Mouse (Mus musculus) erythroblast, embryonic 14.5 days (primary cell): ENCODE measurements around the gene Adipoq.

Experiments
- GATA1 ChIP-seq: IDR thresholded peaks from 2 replicates; pipeline ENCODE4 v1.6.1; 2012; ENCODE audit warnings: low read length, inconsistent platforms, mixed read lengths
- TAL1 ChIP-seq: IDR thresholded peaks from 3 replicates; pipeline ENCODE4 v1.6.1; 2012; ENCODE audit warnings: low read length, inconsistent platforms, mixed read lengths

- TF ChIP-seq TAL1 (no peak), GATA1 (no peak)
Measured at GRCm38 (mm10) chr16:23173904-23174303, 27.6 kb downstream of the Adipoq start.
